Mouse (Mus musculus) urinary bladder, postnatal 0 days (tissue): ENCODE measurements around the gene Gm4707. TPM values are rescaled to one million over a fixed set of nuclear protein-coding genes. Genes with fewer than 3 reads are reported as not detected.

Experiments used
- polyA plus RNA-seq: library from polyadenylated mRNA; unstranded; fragments of >200 nt; fragmentation: Nextera tagmentation; extraction: Ambion mirVana; gene quantifications from 2 replicates; pipeline ENCODE4 v1.2.1, GENCODE M21; 2015

Gm4707 gene
- polyA plus RNA-seq = 1.0 and 1.6 TPM in 2 replicates

DNA sequence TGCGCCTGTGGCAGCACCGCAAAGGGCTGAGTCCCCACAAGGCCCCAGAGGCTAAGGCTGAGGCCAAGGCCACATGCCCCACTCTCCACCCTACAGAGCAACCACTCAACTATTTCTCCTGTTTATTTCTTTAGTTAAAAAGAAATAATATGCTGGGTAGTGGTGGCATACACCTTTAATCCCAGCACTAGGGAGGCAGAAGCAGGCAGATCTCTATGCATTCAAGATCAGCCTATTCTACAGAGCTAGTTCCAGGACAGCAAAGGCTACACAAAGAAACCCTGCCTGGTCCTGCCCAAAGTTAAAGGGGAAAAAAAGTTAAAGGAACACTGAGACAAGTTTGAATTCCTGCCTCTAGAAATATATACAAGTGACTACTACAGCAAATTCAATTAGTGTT is at the start of gene Gm4707:
Gene Gm4707 (minus strand): TSS at position 101 of the 400 bp plus-strand sequence.

DNA sequence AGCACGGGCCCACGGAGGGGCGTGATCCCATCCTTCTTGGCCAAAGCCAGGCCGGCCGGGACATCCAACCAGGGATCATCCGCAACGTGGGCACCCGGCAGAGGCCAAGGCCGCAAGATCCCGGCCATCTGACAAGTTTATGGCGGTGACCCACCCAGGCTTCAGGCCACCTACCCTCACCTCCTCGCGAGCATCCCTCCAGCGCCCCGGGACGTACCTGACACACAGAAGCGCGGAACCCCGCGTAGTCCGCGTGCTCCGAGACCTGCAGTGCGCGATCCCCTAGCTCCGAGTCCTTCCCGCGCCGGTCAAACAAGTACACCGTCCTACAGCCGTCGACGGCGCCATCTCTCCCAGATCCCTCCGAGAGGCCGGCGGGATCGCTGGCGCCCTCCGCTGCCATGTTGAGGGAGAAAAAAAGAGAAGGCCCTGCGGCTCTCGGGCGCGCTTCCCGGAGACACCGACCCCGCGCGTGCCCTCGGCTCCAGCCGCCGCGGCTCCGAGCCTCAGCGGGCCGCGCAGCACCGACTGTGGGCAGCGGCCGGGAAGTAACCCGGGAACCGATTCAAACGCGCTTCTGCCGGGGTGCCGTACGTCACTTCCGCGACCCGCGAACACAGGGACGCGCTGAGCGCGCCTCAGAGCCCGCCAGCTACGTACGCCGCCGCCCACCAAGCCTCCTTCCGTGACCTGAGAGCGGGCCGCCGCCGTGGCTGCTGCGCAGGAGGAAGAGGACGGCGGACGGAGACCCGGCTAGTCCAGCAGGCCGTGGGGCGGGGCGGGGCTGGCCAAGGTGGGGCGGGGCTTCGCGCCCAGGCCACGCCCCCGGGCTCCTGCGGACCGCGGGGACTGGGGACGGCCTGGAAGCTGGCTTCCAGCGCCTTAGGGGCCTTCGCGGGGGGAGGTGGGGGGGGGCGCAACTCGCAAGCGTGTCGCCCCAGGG is 15.3 kb upstream of the Gm4707 start, which contains the start of gene Smchd1:
Gene Smchd1 (minus strand): TSS at position 582 of the 943 bp plus-strand sequence.

Other genes starting within 250 kb of the Gm4707 start
- gene Emilin2, start 147.9 kb downstream of the Gm4707 start, polyA plus RNA-seq = 11.9 and 24.1 TPM in 2 replicates
- 19.2 and 24.3 TPM in 2 replicates for gene Smchd1, start 15.4 kb upstream of the Gm4707 start, polyA plus RNA-seq
- gene Ndc80, start 66.9 kb upstream of the Gm4707 start, polyA plus RNA-seq = 7.9 and 11.8 TPM in 2 replicates
- 0.29 and 0.55 TPM in 2 replicates for gene Spdya, start 92.1 kb upstream of the Gm4707 start, polyA plus RNA-seq
- gene Wdr43, start 156.0 kb upstream of the Gm4707 start, polyA plus RNA-seq = 34.7 and 38.9 TPM in 2 replicates
- gene Togaram2, start 213.3 kb upstream of the Gm4707 start, polyA plus RNA-seq = 0.10 TPM in 2 replicates